Mouse (Mus musculus): Measurements from ENCODE around the gene Plcl1. TPM values are rescaled to one million over a fixed set of nuclear protein-coding genes. Genes with fewer than 3 reads are reported as not detected.

The Plcl1 gene
- polyA plus RNA-seq, 1 experiment from 2014 or later = 4.9 TPM

- Histone ChIP-seq H3K4me3 (no peak overlapping the region), H3K27ac (no peak overlapping the region), H3K27me3 (replicated peaks) (no peaks in the 10 kb centered on the region), H3K4me2 (replicated peaks) (no peak overlapping the region), H3K9ac (no peak overlapping the region), H3K36me3 (no peaks in the 10 kb centered on the region), H3K9me3 (no peaks in the 10 kb centered on the region), H3K4me1 (peaks cover 16% of the 10 kb centered on the region)
- 28% methylated on average over 6 of the region's 6 CpGs for WGBS
- 0 out of 2 replicates have a peak, but pooled peaks have one; percentile 15 for ATAC-seq (ENCODE audit: low FRiP score, low read depth)
These were observed 295.0 kb downstream of the Plcl1 start for GRCm38 (mm10) chr1:55700726-55701125.

DNA sequence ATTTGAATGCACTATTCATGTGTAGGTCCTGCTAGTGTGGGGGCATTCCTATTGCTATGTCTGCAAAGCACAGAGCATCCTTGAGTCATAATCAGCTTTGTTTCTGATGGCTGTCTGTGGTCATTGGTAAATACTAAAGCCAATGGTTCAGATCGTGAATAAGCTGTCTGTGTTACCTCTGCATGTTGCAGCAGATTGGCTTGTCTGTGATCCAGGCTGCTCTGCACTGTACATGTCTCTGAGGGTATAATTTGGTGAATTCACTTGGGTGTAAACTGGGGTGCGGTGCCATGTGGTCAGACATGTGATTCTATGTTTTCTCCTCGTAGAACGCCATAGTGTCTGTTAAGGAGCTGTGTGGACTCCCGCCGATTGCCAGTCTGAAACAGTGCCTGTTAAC, 295.9 kb downstream of the Plcl1 start:
- H3K9me3 ChIP-seq = no peaks in the 10 kb centered on the region
- no peak overlapping the region for H3K9ac ChIP-seq
- H3K27me3 ChIP-seq (replicated peaks) = no peaks in the 10 kb centered on the region
- H3K4me2 ChIP-seq (replicated peaks) = no peak overlapping the region
- no peak overlapping the region for H3K4me3 ChIP-seq
- 83% methylated on average over 6 of the region's 6 CpGs for WGBS
- H3K27ac ChIP-seq = no peak overlapping the region
- peaks cover 25% of the 10 kb centered on the region for H3K4me1 ChIP-seq
- ATAC-seq (ENCODE audit: low FRiP score, low read depth) = no peak
- H3K36me3 ChIP-seq = no peaks in the 10 kb centered on the region

DNA sequence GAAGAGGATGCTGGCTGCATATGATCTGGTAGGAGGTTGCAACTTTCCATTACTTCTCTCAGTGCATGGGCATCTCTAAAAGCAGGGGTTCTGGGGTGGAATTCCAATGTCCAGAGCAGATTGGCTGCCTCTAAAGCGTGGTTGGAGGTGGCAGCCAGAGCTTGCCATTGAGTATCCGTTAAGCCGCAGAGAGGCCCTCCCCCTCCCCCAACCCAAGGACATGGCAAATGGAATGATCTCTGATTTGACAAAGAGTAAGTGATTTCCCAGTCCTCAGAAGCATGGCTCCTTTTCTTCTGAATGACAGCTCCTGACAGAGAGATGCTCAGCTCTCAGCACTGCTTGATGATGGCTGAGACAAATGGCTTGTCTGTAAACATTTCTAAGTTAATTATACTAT, 296.4 kb downstream of the Plcl1 start:
- no peak overlapping the region for H3K9ac ChIP-seq
- 48% methylated on average over 3 of the region's 3 CpGs for WGBS
- no peak overlapping the region for H3K4me3 ChIP-seq
- no peak overlapping the region for H3K27ac ChIP-seq
- no peak overlapping the region for H3K4me2 ChIP-seq (replicated peaks)
- ATAC-seq (ENCODE audit: low FRiP score, low read depth) = no peak
- H3K36me3 ChIP-seq = no peaks in the 10 kb centered on the region
- H3K27me3 ChIP-seq (replicated peaks) = no peaks in the 10 kb centered on the region
- peaks cover 25% of the 10 kb centered on the region for H3K4me1 ChIP-seq
- H3K9me3 ChIP-seq = no peaks in the 10 kb centered on the region

DNA sequence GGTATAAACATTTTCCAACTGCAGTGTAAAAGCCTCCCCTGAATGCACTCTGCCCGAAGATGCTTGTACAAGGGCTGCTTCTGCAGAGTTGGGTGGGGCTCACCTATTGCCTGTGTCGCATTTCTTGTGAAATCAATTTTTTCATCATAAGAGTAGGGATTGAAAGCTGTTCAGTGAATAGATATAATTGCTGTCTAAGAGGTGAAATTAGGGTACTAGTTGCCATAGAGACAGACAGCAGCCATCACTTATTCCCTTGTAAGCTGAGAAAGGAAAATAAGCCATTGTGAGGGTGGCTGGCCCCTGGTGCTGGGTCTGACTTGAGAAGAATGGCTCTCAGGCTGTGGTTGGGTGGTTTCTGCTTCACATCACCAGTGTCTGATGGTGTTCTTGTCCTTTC, 299.0 kb downstream of the Plcl1 start:
- Histone ChIP-seq H3K9me3 (no peaks in the 10 kb centered on the region), H3K4me1 (peaks cover 25% of the 10 kb centered on the region), H3K27me3 (replicated peaks) (no peaks in the 10 kb centered on the region), H3K4me2 (replicated peaks) (peak overlapping the region; percentile 26; the same call in 1 of the 2 replicates), H3K36me3 (no peaks in the 10 kb centered on the region), H3K27ac (no peak overlapping the region; the same call in 1 of the 2 replicates), H3K4me3 (no peak overlapping the region), H3K9ac (no peak overlapping the region)
- WGBS = 22% methylated on average over 2 of the region's 2 CpGs
- peak; percentile 67 for ATAC-seq (ENCODE audit: low FRiP score, low read depth)

- no peaks in the 10 kb centered on the region for H3K9me3 ChIP-seq
- H3K4me2 ChIP-seq (replicated peaks) = peak overlapping the region; percentile 26; the same call in 1 of the 2 replicates
- H3K4me1 ChIP-seq = peaks cover 25% of the 10 kb centered on the region
- peak; percentile 53 for ATAC-seq (ENCODE audit: low FRiP score, low read depth)
- no peaks in the 10 kb centered on the region for H3K27me3 ChIP-seq (replicated peaks)
- H3K9ac ChIP-seq = no peak overlapping the region
- H3K36me3 ChIP-seq = no peaks in the 10 kb centered on the region
- no peak overlapping the region; the same call in 1 of the 2 replicates for H3K27ac ChIP-seq
- no peak overlapping the region for H3K4me3 ChIP-seq
- WGBS = 41% methylated on average over 6 of the region's 6 CpGs
These were observed 299.5 kb downstream of the Plcl1 start for GRCm38 (mm10) chr1:55705173-55705572.

DNA sequence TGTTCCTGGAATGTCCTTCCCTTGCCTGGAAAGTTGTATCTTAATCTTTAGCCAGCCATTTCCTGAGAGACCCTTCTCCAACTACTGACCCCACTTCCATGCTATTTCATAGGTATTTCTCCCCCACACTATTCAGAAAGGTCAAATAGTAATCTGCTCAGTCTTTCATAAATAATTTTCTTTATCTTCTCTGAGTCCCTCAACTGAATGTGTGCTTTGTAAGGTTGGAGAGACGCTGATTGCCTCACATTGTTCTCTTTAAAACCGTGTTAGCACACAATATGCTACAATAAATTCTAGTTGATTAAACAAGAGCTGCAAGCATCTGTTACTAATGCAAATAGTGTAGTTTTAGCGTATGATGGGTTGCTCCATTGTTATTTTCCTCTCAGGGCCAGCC, 300.0 kb downstream of the Plcl1 start:
- H3K4me1 ChIP-seq = peaks cover 23% of the 10 kb centered on the region
- H3K36me3 ChIP-seq = no peaks in the 10 kb centered on the region
- H3K27ac ChIP-seq = no peak overlapping the region
- H3K4me2 ChIP-seq (replicated peaks) = no peak overlapping the region
- H3K4me3 ChIP-seq = no peak overlapping the region
- 0 out of 2 replicates have a peak, but pooled peaks have one; percentile 19 for ATAC-seq (ENCODE audit: low FRiP score, low read depth)
- no peaks in the 10 kb centered on the region for H3K27me3 ChIP-seq (replicated peaks)
- no peaks in the 10 kb centered on the region for H3K9me3 ChIP-seq
- 18% methylated on average over 3 of the region's 3 CpGs for WGBS
- H3K9ac ChIP-seq = no peak overlapping the region

DNA sequence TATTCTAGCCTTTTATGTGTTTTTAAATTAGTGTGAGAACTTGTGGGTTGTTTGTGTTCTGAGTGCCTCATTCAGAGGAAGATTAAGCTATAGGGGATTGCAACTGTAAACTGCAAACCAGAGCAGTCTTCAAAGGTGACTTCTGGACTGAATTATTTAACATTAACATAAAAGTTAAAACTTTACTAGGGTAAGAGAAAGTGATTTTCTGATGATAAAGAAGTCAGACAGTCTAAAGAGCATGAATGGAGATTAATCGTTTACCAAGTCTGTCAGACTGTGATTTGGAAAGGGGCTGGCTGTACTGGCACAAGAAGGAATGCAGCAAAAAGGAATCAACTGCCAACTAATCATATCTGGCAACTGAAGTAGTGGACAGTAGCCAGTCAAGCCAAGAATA, 301.2 kb downstream of the Plcl1 start:
- 38% methylated on average over 1 of the region's 1 CpGs for WGBS
- ATAC-seq (ENCODE audit: low FRiP score, low read depth) = no peak
- no peak overlapping the region for H3K4me2 ChIP-seq (replicated peaks)
- H3K4me1 ChIP-seq = peaks cover 20% of the 10 kb centered on the region
- no peak overlapping the region for H3K27ac ChIP-seq
- H3K4me3 ChIP-seq = no peak overlapping the region
- H3K9me3 ChIP-seq = no peaks in the 10 kb centered on the region
- no peaks in the 10 kb centered on the region for H3K27me3 ChIP-seq (replicated peaks)
- H3K9ac ChIP-seq = no peak overlapping the region
- no peaks in the 10 kb centered on the region for H3K36me3 ChIP-seq

GRCm38 (mm10) chr1:55717283-55717803, 311.6 kb downstream of the Plcl1 start:
- ATAC-seq (ENCODE audit: low FRiP score, low read depth) = no peak
- 74% methylated on average over 4 of the region's 4 CpGs for WGBS

GRCm38 (mm10) chr1:55725428-55725827, 319.7 kb downstream of the Plcl1 start:
- no peak for ATAC-seq (ENCODE audit: low FRiP score, low read depth)
- Histone ChIP-seq H3K9ac (no peak overlapping the region), H3K36me3 (no peaks in the 10 kb centered on the region), H3K4me3 (no peak overlapping the region), H3K9me3 (no peaks in the 10 kb centered on the region; the same call in 1 of the 2 replicates), H3K4me1 (no peaks in the 10 kb centered on the region), H3K4me2 (replicated peaks) (no peak overlapping the region), H3K27me3 (replicated peaks) (no peaks in the 10 kb centered on the region), H3K27ac (no peak overlapping the region)
- 83% methylated on average over 3 of the region's 3 CpGs for WGBS

More at GRCm38 (mm10) chr1:55717283-55717803, 311.6 kb downstream of the Plcl1 start:
- H3K9ac ChIP-seq = no peak overlapping the region
- no peak overlapping the region for H3K4me3 ChIP-seq
- no peak overlapping the region for H3K27ac ChIP-seq
- H3K9me3 ChIP-seq = no peaks in the 10 kb centered on the region
- no peaks in the 10 kb centered on the region for H3K27me3 ChIP-seq (replicated peaks)
- H3K4me2 ChIP-seq (replicated peaks) = no peak overlapping the region
- no peaks in the 10 kb centered on the region for H3K36me3 ChIP-seq
- H3K4me1 ChIP-seq = no peaks in the 10 kb centered on the region

GRCm38 (mm10) chr1:55729332-55729731, 323.6 kb downstream of the Plcl1 start:
- Histone ChIP-seq H3K4me3 (no peak overlapping the region), H3K36me3 (no peaks in the 10 kb centered on the region), H3K9ac (no peak overlapping the region), H3K9me3 (no peaks in the 10 kb centered on the region; the same call in 1 of the 2 replicates), H3K4me2 (replicated peaks) (no peak overlapping the region), H3K4me1 (no peaks in the 10 kb centered on the region), H3K27me3 (replicated peaks) (no peaks in the 10 kb centered on the region), H3K27ac (no peak overlapping the region)
- 94% methylated on average over 3 of the region's 3 CpGs for WGBS
- no peak for ATAC-seq (ENCODE audit: low FRiP score, low read depth)

GRCm38 (mm10) chr1:55732951-55733350, 327.2 kb downstream of the Plcl1 start:
- no peak overlapping the region for H3K4me3 ChIP-seq
- no peaks in the 10 kb centered on the region for H3K27me3 ChIP-seq (replicated peaks)
- no peak overlapping the region for H3K27ac ChIP-seq
- no peak for ATAC-seq (ENCODE audit: low FRiP score, low read depth)
- no peaks in the 10 kb centered on the region for H3K36me3 ChIP-seq
- H3K4me2 ChIP-seq (replicated peaks) = no peak overlapping the region
- H3K9ac ChIP-seq = no peak overlapping the region
- WGBS = 61% methylated on average over 3 of the region's 3 CpGs
- H3K4me1 ChIP-seq = no peaks in the 10 kb centered on the region
- no peaks in the 10 kb centered on the region; the same call in 1 of the 2 replicates for H3K9me3 ChIP-seq

DNA sequence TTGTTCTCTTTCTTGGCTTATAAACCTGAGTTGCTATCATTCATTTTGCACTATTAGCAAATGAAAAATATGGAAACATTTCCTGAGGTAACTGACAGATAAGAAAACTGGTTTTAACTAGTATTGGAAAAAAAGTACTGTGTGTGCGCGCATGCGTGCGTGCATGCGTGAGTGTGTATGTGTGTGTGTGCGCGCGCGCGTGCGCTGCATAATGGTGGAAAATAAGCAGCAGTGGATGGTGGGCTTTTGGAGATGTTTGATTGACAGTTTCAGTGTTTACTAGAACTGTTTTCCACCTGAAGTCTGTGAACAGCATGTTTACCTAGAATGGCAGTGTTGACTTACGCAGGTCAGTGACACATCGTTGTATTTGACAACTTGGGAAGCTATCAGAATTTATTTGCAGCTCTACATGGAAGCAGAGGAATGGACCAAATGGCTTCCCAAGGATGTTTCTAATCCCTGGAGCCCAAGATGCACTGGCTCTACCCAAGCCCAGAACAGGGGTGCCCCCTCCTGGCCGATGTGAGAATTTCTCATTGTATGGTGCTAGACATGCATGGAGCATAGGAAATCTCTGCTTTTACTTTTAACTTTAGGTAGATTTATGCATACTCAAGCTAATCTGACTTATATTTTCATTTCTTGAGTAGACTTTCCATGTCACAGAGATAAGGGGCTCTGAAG, 330.5 kb downstream of the Plcl1 start:
- Histone ChIP-seq H3K27me3 (replicated peaks) (no peaks in the 10 kb centered on the region), H3K9ac (no peak overlapping the region), H3K9me3 (no peaks in the 10 kb centered on the region), H3K36me3 (no peaks in the 10 kb centered on the region), H3K4me2 (replicated peaks) (no peak overlapping the region), H3K4me3 (no peak overlapping the region), H3K27ac (no peak overlapping the region), H3K4me1 (no peaks in the 10 kb centered on the region)
- ATAC-seq (ENCODE audit: low FRiP score, low read depth) = peak; percentile 75
- WGBS = 84% methylated on average over 14 of the region's 14 CpGs
